Mouse (Mus musculus): ENCODE data around the gene Lrrc8c. TPM values are rescaled to one million over a fixed set of nuclear protein-coding genes. Genes with fewer than 3 reads are reported as not detected.

Gene Lrrc8c
- total RNA-seq, 1 experiment: 9.4 TPM

DNA sequence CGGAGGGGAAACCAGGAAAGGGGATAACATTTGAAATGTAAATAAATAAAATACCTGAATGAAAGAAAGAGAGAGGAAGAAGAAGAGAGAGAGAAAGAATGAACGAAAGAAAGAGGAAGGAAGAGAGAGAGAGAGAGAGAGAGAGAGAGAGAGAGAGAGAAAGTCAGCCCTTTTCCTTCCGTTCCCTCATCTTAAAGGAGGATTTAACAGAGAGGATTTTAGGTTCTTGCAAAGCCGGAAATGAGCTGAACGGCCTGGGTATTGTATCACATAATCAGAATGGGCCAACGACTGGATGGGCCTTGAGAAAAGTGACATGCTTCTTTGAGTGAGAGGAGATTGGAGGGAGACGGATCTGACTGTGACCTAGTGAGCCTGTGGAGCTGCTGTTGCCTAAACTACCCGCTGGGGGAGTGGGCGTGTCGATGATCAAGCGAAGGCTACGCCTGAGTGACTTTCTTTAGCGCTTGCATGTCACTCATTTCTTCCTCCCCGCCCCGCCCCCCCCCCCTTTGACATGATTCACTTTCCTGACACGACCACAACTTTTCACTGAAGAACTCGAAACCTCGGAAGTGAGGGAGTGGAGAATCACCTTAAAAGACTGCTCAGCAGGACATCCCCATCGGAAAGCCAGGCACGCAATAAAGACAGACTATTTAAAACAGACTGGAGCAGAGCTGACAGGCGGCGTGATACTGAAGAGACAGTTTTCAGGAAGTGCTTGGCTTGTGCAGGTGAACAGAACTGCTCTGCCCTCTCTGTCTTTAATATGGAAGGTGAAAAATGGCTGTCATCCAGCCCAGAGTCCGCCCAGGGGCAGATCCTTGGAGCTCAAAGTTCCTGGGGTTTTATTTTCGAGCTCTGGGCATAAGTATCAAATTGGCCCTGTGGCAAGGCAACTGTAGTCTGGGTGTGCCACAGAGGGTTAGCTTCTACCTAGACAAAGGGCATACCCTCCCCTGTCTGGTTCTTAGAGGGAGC is 24.0 kb upstream of the Lrrc8c start:
- Histone ChIP-seq H3K9ac (ENCODE audit: insufficient read depth, low read depth, low read length, poor library complexity, severe bottlenecking) (no peak overlapping the region), H3K4me3 (ENCODE audit: insufficient read depth in 1 of 2, low read depth in 1 of 2, low read length in 2 of 2, poor library complexity in 1 of 2, severe bottlenecking in 1 of 2) (peak overlapping the region in 1 of 2 experiments; percentile 43; a peak in 2 of 4 replicates), H3K4me1 (ENCODE audit: control insufficient read depth in 2 of 2, insufficient read depth in 2 of 2, low read length in 2 of 2, poor library complexity in 1 of 2) (peaks cover 9 to 23% of the 10 kb centered on the region in 2 experiments; a peak in 3 of 4 replicates), H3K9me3 (ENCODE audit: control insufficient read depth, insufficient read depth, low read depth, low read length) (no peaks in the 10 kb centered on the region), H3K36me3 (ENCODE audit: control insufficient read depth, insufficient read depth, low read length, poor library complexity, severe bottlenecking) (no peaks in the 10 kb centered on the region), H3K27ac (ENCODE audit: insufficient read depth, low read depth, low read length, poor library complexity, severe bottlenecking) (no peak overlapping the region)
- DNase-seq (ENCODE audit: low read depth, low spot score): peak; percentile 63
- TF ChIP-seq ZNF384 (IDR thresholded peaks at IDR 0.05; ENCODE audit: low read depth, low read length) (no peak), ZC3H11A (IDR thresholded peaks at IDR 0.05; ENCODE audit: borderline replicate concordance, low read depth, low read length) (no peak), MAFK (IDR thresholded peaks at IDR 0.05; ENCODE audit: insufficient read depth, low read depth, low read length) (no peak), HCFC1 (IDR thresholded peaks at IDR 0.05; ENCODE audit: borderline replicate concordance, insufficient read depth, low read length) (no peak), CHD2 (IDR thresholded peaks at IDR 0.05; ENCODE audit: low read depth, low read length) (no peak)
- in situ Hi-C loops (cut with MboI; ENCODE audit: low sequenced_read_pairs in 2 of 2, unreplicated experiment in 2 of 2): no loop called here

DNA sequence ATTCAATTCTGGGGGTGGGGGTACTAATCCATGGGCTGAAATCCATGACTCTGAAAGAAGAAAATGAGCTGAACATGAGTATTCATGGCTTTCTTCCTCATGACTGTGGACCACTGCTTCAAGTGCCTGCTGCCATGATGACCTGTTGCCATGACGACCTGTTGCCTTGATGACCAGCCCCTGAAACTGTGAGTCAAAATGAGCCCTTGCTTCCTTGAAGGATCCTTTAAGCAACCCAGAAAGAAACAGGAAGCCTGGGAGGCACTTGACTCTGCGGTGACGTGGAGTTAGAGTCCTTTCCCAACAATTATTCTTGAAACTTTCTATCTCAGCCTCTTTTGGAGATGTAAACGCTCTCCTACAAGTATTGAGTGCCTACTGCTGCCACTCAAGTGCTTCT is 23.1 kb upstream of the Lrrc8c start:
- Histone ChIP-seq H3K4me3 (ENCODE audit: insufficient read depth in 1 of 2, low read depth in 1 of 2, low read length in 2 of 2, poor library complexity in 1 of 2, severe bottlenecking in 1 of 2) (no peak overlapping the region), H3K9ac (ENCODE audit: insufficient read depth, low read depth, low read length, poor library complexity, severe bottlenecking) (no peak overlapping the region), H3K27ac (ENCODE audit: insufficient read depth, low read depth, low read length, poor library complexity, severe bottlenecking) (no peak overlapping the region), H3K4me1 (ENCODE audit: control insufficient read depth in 2 of 2, insufficient read depth in 2 of 2, low read length in 2 of 2, poor library complexity in 1 of 2) (peaks cover 9 to 31% of the 10 kb centered on the region in 2 experiments; a peak in 3 of 4 replicates), H3K36me3 (ENCODE audit: control insufficient read depth, insufficient read depth, low read length, poor library complexity, severe bottlenecking) (no peaks in the 10 kb centered on the region), H3K9me3 (ENCODE audit: control insufficient read depth, insufficient read depth, low read depth, low read length) (no peaks in the 10 kb centered on the region)
- TF ChIP-seq ZC3H11A (IDR thresholded peaks at IDR 0.05; ENCODE audit: borderline replicate concordance, low read depth, low read length): no peak
- no peak for DNase-seq (ENCODE audit: low read depth, low spot score)
- in situ Hi-C loops (cut with MboI; ENCODE audit: low sequenced_read_pairs in 2 of 2, unreplicated experiment in 2 of 2): no loop called here

DNA sequence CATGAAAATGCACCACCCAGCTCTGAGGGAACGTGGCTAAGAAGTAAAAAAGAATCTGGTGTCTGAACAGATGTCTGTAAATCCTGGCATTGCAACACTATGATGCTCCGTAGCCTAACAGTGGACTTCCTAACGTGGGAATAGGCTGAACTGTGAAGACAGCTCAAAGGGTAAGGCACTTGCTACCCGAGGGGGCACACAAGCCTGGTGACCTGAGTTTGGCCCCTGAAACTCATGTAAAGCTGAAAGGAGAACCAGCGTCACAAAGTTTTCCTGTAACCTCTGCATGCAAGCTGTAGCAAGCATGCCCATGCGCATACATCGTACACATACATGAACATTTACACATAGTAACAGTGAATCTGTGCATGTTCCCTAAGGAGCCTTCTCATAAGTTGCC is 22.6 kb upstream of the Lrrc8c start:
- H3K9ac ChIP-seq (ENCODE audit: insufficient read depth, low read depth, low read length, poor library complexity, severe bottlenecking): no peak overlapping the region
- no peak for DNase-seq (ENCODE audit: low read depth, low spot score)
- no peaks in the 10 kb centered on the region for H3K9me3 ChIP-seq (ENCODE audit: control insufficient read depth, insufficient read depth, low read depth, low read length)
- H3K36me3 ChIP-seq (ENCODE audit: control insufficient read depth, insufficient read depth, low read length, poor library complexity, severe bottlenecking): no peaks in the 10 kb centered on the region
- no peak overlapping the region for H3K27ac ChIP-seq (ENCODE audit: insufficient read depth, low read depth, low read length, poor library complexity, severe bottlenecking)
- in situ Hi-C loops (cut with MboI; ENCODE audit: low sequenced_read_pairs in 2 of 2, unreplicated experiment in 2 of 2): no loop called here
- H3K4me3 ChIP-seq (ENCODE audit: insufficient read depth in 1 of 2, low read depth in 1 of 2, low read length in 2 of 2, poor library complexity in 1 of 2, severe bottlenecking in 1 of 2): no peak overlapping the region
- no peak for TF ChIP-seq ZNF384 (IDR thresholded peaks at IDR 0.05; ENCODE audit: low read depth, low read length)
- TF ChIP-seq HCFC1 (IDR thresholded peaks at IDR 0.05; ENCODE audit: borderline replicate concordance, insufficient read depth, low read length): no peak
- no peak for TF ChIP-seq MAFK (IDR thresholded peaks at IDR 0.05; ENCODE audit: insufficient read depth, low read depth, low read length)
- no peak for TF ChIP-seq CHD2 (IDR thresholded peaks at IDR 0.05; ENCODE audit: low read depth, low read length)
- no peak for TF ChIP-seq ZC3H11A (IDR thresholded peaks at IDR 0.05; ENCODE audit: borderline replicate concordance, low read depth, low read length)
- H3K4me1 ChIP-seq (ENCODE audit: control insufficient read depth in 2 of 2, insufficient read depth in 2 of 2, low read length in 2 of 2, poor library complexity in 1 of 2): peaks cover 9 to 35% of the 10 kb centered on the region in 2 experiments; a peak in 3 of 4 replicates

DNA sequence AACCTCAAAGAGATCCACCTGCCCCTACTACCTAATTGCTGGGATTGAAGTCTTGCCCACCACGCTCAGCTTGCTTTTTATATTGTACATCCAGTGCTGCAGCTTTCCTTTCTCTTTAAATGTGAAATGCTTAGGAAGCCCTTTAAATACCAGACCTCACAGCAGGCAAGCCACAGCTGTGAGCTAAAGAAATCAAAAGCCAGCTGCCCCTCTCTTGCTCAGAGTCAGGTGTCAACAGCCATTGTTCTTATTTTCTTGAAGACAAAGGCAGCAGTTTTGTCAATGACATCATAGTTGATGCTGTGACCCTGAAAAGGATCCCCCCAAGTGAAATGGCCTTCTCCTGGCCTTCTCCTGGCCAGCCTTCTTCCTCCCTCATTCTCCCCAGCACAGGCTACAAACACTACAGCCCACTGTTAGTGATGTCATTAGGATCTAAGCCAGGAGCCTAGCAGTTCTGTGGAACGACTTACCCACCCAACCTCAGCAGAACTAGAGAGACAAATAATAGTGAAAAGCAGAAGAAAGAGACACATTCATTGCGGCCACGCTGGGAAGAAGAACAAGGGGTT is 20.7 kb upstream of the Lrrc8c start:
- peak overlapping the region; percentile 16; the same call in 1 of the 2 replicates for H3K27ac ChIP-seq (ENCODE audit: insufficient read depth, low read depth, low read length, poor library complexity, severe bottlenecking)

More for the DNA sequence above, 20.7 kb upstream of the Lrrc8c start:
- H3K9me3 ChIP-seq (ENCODE audit: control insufficient read depth, insufficient read depth, low read depth, low read length): no peaks in the 10 kb centered on the region
- H3K4me1 ChIP-seq (ENCODE audit: control insufficient read depth in 2 of 2, insufficient read depth in 2 of 2, low read length in 2 of 2, poor library complexity in 1 of 2): peaks cover 9 to 35% of the 10 kb centered on the region in 2 experiments; a peak in 3 of 4 replicates
- in situ Hi-C loops (cut with MboI; ENCODE audit: low sequenced_read_pairs in 2 of 2, unreplicated experiment in 2 of 2): no loop called here
- no peak for DNase-seq (ENCODE audit: low read depth, low spot score)
- H3K4me3 ChIP-seq (ENCODE audit: insufficient read depth in 1 of 2, low read depth in 1 of 2, low read length in 2 of 2, poor library complexity in 1 of 2, severe bottlenecking in 1 of 2): no peak overlapping the region
- H3K9ac ChIP-seq (ENCODE audit: insufficient read depth, low read depth, low read length, poor library complexity, severe bottlenecking): no peak overlapping the region
- TF ChIP-seq ZC3H11A (IDR thresholded peaks at IDR 0.05; ENCODE audit: borderline replicate concordance, low read depth, low read length): no peak
- no peak for TF ChIP-seq CHD2 (IDR thresholded peaks at IDR 0.05; ENCODE audit: low read depth, low read length)
- TF ChIP-seq HCFC1 (IDR thresholded peaks at IDR 0.05; ENCODE audit: borderline replicate concordance, insufficient read depth, low read length): no peak
- TF ChIP-seq MAFK (IDR thresholded peaks at IDR 0.05; ENCODE audit: insufficient read depth, low read depth, low read length): no peak
- no peak for TF ChIP-seq ZNF384 (IDR thresholded peaks at IDR 0.05; ENCODE audit: low read depth, low read length)
- no peaks in the 10 kb centered on the region for H3K36me3 ChIP-seq (ENCODE audit: control insufficient read depth, insufficient read depth, low read length, poor library complexity, severe bottlenecking)
